Mouse (Mus musculus): ENCODE results near the gene Hoxc8.

Gene Hoxc8

DNA sequence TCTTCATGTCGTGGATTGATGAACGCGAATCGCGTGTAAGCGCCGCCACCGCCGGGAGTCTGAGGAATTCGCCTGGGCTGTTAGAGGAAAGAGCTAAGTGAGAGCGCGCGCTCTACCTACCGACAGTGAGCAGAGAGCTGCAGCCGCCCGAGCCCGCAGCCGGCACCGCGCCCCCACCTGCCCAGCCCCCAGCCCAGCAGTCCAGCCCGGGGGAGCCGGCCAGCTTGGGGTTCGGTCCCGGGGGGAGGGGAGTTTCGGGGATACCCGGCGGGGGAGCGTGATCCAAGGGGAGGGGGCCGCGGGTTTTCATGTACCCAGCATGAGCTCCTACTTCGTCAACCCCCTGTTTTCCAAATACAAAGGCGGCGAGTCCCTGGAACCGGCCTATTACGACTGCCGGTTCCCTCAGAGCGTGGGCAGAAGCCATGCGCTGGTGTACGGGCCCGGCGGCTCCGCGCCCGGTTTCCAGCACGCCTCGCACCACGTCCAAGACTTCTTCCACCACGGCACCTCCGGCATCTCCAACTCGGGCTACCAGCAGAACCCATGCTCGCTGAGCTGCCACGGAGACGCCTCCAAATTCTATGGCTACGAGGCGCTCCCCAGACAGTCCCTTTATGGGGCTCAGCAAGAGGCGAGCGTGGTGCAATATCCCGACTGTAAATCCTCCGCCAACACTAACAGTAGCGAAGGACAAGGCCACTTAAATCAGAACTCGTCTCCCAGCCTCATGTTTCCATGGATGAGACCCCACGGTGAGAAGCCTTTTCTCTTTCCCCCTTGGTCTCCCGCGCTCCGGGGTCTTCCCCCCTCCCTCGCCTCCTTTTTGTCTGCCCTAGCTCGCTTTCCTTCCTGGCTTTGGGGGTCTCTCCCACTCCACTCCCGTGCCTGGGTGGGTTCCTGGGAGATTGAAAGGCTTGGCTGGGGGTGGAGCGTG is at the start of gene Hoxc8:
Gene Hoxc8, plus strand, starts transcription at position 147 of the 937 bp plus-strand sequence.
- DNase-seq (ENCODE audit: low read depth, low spot score), result no peak

DNA sequence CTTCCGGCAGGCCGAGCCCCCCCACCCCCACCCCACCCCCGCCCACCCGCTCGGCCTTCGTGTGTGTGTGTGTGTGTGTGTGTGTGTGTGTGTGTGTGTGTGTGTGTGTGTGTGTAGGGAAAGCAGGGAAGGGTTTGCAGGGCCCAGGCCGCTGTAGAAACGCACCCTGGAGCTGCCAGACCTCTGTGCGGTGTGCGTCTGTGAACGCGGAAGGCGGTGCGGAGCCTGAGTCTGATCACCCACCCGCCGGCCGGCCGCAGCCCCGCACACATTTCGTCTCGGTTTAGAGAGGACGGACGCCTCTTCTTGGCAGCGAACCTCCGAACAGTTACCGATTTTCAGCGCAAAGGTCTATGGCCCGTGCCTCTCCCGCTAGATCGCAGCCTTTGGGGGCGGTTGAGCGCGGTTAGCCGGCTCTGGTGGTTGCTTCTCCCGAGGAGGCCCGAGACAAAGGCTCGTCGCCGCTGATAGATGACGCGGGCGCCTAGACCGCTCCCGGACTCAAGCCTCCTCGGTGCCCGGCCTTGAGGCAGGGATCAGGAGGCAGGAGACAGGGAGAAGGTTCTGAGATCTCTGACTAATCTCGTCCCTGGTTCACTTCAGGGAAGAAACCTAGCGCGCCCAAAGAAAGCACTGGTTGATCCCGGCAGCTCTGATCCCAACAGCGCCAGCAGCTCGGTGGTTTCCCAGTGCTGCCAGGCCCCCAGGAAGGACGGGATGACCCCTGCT is 47.5 kb upstream of the Hoxc8 start:
- no peak for DNase-seq (ENCODE audit: low read depth, low spot score)

DNA sequence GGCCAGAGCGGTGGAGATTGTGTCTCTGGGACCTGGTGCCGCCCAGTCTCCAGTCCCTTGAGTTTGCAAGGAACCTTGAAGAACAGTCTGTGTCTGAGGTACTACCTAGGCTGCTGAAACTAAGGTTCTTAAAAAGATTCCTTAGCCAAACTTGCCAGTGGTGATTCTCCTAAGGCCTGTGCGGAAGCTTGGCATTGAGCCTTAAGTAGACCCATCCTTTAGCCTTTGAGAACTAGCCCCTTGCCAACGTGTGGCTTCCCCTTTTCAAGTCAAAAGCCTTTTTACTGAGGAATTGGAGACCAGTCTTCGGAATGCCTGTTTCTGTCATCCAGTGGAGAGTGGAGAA is 47.0 kb upstream of the Hoxc8 start:
- no peak for DNase-seq (ENCODE audit: low read depth, low spot score)

DNA sequence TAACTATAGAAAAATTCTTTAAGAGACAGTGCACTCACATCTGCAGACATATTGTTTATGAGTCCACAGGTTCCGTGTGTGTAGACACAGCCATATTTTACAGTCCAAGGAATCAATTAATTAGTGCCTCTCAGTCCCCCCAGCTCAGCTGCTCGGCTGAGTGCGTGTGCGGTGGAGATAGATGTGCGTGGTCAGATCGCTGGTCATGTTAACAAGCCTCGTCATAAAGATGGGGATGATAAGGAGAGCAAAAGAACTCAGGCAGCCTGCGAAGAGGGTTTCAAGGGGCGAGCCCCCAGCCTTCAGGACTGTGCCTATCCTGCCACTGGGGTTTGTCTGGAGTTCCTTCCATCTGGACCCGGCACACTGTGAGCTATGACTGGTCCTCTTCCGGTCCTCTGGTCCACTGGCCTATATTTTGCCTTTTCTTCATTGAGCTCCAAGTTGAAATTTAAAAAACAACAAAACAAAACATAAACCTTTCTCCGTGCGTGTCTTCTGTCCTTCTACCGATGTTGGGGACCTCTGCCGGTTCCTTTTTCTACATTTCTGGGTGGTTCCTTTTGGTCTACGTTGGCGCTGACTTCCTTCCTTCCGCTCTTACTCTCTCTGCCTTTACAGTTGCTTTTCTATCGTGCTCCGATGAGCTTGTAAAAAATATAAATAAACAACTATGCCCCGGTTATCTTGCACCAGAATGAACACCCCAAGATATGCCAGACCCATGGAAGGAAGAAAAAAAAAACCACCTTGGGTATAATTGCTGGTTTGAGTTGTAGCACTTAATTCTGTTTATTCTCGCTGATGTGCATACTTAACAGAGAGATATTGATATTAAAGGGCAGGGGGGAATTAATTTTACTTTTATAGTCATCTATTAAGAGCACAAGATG is 45.0 kb upstream of the Hoxc8 start:
- no peak for DNase-seq (ENCODE audit: low read depth, low spot score)

DNA sequence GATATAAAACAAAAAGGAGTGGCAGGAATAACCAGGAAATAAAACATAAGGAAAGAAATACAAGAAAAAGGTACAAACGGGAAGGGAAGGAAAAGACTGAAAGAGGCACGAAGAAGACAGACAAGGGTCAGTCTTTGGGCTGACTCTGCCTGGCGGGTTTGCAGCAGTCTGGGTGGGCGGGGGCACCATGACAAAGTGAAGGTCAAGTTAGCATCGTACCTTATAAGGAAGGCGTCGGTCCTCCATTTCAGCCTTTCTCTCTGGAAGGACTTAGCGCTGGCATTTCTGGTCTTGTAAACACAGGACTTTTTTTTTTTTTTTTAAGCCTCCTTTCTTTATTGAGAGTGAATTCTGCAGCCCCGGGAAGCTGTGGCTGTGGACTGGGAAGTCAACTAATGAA is 43.1 kb upstream of the Hoxc8 start:
- DNase-seq (ENCODE audit: low read depth, low spot score), result no peak

DNA sequence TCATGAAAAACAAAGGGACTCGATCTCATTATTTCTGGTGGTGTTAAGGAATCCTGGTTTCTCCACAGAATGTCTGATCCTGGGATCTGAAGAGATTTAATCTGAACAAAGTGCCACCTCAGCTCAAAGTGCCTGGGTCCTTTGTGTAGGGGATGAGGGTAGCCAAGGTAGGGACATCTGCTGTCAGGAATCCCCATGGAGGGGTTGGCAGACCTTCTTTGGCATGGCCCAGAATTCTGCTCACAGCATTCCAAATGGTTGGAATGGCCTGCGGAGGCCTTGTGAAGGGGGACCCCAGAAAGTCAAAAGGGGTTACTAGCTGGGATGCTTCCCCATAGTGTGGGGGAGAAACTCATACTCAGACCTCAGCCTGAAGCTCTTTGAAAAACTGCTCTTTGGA is 41.6 kb upstream of the Hoxc8 start:
- no peak for DNase-seq (ENCODE audit: low read depth, low spot score)

DNA sequence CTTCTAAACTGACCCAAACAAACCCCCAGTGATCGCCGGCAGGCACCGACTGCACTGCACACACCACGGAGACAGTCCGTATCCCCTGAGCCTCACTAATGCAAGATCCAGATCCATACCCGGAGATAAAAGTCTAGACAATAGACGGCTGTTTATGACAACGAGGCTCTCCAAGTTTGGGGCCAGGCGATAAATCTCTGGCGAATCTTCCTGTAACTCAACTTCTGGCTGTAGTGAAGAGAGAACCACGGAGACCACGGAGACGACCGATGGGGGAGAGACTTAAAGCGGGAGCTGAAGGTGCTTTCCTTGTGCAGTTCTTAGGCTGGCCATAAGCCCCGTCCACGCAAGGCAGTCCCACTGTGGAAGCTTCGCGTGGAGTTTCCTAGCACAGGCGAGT is 40.7 kb upstream of the Hoxc8 start:
- DNase-seq (ENCODE audit: low read depth, low spot score), result no peak

DNA sequence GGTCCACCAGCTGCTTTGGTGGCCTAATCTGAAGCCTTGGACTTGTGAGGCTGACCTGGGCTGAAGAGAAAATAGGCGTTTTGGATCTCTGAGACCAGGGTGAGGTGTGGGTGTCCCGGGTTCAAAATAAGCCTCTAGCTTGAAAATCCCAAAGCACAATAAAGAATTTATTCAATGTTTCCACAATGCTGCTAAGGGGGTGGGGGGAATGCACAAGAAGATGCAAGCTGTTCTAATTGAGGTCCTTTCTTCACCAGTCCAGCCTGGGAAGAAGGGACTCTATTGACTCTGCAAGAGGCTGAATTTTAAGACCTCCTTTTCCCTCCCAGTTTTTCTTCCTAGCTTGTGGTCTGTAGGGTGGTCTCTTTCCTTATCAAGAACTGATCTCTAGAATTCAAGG is 39.5 kb upstream of the Hoxc8 start:
- DNase-seq (ENCODE audit: low read depth, low spot score), result no peak

DNA sequence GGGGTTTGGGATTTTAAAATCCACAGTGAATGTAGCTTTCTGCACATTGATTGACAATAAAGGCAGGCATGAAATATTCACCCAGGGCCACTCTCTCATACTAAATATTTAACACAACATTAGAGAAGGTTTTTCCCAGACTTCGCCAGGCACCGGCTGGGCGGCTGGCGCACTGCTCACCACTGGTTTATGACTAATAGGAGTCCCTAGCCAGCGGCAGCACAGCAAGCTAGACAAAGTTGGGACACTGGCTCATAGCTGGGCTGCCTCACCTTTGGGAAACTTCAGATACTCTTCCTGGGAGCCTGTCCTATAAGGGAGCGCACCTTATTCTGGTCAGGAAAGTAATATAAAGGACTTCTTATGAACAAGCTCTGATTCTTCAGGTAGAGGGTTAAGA is 36.8 kb upstream of the Hoxc8 start:
- no peak for DNase-seq (ENCODE audit: low read depth, low spot score)

DNA sequence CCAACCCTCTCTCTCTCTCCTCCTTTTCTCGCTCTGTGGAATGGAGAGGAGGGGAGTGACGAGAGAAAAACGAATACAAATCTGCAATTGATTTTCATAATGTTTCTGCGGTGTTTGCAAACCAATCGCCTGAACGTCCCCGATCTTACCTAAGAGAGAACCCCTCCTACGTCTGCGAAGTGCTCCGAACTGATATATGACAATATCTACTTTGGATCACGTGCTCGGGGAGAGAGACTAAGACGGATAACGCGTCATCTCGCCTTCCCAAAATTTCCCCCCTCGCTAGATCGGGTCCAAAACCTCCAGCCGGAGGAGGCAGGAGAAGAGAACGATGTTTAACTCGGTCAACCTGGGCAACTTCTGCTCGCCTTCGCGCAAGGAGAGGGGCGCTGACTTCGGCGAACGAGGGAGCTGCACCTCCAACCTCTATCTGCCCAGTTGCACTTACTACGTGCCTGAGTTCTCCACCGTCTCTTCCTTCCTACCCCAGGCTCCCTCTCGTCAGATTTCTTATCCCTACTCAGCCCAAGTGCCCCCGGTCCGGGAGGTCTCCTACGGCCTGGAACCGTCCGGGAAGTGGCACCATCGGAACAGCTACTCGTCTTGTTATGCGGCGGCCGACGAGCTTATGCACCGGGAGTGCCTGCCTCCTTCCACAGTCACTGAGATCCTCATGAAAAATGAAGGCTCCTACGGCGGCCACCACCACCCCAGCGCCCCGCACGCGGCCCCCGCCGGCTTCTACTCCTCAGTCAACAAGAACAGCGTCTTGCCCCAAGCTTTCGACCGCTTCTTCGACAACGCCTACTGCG is 36.0 kb upstream of the Hoxc8 start, which contains the start of gene Hoxc11:
Gene Hoxc11, plus strand, starts transcription at position 236 of the 815 bp plus-strand sequence.
- no peak for DNase-seq (ENCODE audit: low read depth, low spot score)

DNA sequence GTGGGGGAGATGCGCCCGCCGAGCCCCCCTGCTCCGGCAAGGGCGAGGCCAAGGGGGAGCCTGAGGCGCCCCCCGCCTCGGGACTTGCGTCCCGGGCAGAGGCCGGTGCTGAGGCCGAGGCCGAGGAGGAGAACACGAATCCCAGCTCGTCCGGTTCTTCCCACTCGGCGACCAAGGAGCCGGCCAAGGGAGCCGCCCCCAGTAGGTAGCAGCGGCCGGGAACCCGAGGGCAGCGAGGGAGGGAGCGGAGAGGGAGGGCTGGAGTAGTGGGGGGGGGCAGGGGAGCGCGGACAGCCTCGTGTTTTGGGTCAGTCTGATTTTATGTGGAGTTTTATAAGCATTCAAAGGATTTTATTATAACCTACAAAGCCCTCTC is 35.4 kb upstream of the Hoxc8 start:
- DNase-seq (ENCODE audit: low read depth, low spot score), result no peak

DNA sequence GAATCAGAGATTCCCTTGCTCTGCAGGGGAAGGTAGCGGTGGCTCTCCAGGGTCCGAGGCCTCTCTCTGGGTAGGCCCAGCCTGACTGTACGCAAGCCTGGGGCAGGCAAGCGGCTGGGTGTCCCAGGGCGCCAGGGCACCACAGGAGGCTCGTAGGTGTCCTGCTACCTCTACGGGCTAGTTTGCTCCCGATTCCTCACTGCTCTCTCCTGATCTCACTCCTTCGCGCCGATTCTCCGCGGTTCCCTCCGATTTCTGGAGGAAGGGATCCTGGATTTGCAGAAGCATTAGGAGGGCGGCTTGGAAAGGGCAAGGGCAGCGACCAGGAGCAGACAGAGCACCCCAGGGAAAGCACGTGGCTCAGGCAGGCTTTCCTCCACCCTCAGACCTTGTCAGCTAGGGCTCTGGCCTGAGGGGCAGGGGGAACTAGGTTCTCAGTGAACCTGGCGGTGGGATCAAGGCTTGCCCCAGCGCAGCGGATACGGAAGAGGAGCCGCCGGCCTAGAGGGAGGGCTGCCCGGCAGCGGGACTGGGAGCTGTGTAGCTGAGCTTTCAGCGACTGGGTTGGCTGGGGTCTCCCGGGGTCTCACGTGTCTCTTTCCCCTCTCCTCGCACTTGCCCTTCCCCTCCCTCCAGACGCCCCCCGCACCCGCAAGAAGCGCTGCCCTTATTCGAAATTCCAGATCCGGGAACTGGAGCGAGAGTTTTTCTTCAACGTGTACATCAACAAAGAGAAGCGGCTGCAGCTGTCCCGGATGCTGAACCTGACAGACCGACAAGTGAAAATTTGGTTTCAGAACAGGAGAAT is 34.4 kb upstream of the Hoxc8 start:
- DNase-seq (ENCODE audit: low read depth, low spot score), result no peak

DNA sequence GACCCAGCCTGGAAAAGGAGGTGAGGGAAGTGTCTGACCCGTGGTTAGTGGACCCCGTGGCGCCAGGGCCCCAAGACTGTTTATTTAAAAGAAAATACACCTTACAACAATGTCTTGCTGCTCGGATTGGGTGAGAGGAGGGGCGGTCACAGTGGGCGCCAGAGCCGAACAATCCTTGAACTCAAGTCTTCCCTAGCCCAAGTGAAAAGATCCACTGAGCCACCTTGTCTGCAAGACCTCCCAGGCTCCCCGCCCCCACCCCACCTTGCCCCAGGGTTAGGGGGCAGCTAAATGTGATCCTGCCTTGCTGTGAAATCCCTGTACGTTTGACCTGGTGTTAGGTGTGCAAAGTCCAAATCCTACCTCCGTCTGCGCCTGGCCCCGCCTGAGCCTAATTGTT is 33.5 kb upstream of the Hoxc8 start:
- DNase-seq (ENCODE audit: low read depth, low spot score), result no peak

DNA sequence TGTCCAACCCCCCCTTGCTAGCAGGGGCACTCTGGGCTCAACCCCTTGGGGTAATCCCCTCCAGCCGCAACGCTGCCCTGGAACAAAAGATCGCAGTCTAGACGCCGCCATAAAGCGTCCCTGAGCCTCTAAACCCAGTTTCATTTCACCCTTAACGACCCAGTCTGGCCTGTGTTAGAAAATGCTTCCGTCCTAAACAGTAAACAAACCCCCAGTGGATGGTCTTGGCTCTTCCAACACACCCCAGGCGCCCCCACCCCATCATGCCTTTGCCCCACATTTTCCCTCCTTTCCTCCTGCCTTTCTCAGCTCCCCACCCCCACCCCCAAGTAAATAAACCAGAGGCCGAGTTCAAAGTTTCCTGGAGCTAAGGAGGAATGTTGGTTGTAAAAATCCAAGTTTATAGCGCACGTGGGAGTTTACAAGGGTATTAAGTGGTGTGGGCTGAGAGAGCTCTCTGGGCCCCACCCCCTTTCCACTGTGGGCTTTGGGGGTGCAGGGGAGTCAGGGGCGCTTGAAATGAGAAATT is 30.7 kb upstream of the Hoxc8 start:
- DNase-seq (ENCODE audit: low read depth, low spot score), result no peak

DNA sequence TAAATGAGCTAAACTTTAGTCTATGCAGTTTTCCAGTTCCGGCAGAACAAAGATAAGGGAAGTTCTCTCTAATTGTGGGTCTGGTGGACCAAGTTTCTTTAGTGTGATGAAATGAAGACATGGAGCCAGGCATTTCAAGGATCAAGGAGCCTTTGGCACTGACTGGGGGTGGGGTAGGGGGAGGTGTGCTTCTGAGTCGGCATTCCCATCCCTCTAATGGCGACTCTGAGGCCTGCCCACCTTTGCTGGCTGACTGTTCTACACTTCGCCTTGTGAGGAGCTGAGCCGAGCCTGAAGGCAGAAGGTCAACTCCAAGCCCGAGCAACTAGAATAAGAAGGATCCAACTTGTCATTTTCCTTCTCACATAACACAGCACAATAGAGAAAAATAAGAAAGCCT is 28.7 kb upstream of the Hoxc8 start:
- no peak for DNase-seq (ENCODE audit: low read depth, low spot score)

DNA sequence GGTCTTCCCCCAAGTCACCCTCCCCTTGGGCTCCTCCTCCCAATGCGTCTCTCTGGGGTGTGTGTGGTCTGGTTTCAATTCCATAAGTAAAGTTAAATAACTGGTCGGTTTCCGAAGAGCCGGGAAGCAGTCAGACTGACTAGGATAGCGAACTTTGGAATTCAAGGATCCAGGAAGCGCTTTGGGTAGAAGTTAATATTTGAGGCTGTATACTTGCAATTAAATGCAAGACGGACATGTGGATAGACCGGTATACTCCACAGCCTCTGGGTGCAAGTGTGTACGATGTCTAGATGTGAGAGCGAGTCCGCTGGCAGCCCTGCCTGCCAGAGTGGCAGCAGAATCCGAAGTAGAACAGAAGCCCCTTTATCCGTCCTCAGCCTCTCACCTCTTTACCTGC is 27.9 kb upstream of the Hoxc8 start:
- DNase-seq (ENCODE audit: low read depth, low spot score), result no peak

DNA sequence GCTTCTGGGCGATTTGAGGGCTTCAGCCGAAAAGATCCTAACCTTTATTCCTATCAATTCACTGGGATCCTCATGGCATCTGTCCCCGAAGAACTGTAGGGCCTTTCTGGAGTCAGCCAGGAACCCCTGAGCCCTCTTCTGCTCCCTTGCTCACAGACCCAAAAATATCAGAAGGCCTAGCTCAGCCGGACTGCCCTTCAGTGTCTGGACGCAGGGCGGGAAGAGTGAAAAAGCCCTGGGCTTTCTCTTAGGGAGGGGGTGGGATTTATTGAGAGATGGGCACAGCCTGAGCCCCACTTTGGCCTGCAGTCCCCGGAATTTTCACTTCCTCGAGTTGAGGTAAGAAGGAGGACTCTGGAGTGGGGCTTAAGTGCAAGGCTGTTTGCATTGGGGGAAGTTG is 27.1 kb upstream of the Hoxc8 start:
- DNase-seq (ENCODE audit: low read depth, low spot score), result no peak

DNA sequence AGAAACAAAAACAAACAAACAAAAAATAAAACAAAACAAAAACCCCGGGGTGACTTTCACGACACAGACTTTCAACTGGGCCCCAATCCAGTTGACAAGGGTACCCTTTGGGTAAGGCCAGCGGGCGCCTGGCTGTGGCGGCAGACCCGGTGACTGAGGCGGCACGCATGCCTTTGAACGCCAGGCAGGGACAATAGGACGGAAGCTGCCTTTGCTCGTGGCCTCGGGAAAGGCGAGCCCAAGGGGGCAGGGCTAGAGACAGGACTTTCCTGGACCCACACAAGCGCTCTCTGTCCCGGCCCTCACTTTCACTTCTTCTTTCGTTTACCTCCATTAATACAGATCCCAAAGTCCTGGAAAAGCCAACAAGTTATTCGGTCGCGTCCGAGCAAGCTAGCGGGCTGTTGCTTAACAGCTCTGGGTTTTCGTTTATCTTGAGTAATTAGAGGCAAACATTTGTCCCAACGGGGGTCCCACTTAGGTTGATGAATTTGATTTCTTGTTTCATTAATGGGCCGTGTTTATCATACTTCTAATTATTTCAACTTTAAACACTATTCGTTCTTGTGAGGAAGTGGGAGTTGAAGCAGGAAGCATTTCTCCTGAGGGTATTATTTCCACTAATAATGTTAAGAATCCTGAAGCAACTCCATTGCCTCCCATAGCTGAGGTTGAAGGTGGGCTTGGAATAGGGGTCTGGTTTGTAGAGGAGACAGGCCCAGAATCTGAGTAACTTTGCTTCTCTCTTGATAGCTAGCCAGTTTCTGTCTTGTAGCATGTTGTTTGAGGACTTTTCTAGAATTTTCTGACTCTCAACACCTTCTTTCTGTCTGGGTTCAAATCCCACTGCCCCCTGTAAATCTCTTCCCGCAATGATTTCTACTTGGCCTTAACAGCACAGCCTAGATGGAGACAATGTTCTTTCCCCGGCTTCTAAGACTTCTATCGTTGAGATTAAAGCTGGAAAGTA is 26.5 kb upstream of the Hoxc8 start:
- DNase-seq (ENCODE audit: low read depth, low spot score), result no peak
